Mouse (Mus musculus) embryonic facial prominence, embryonic 11.5 days (tissue): ENCODE measurements around the gene Zfyve27. TPM values are rescaled to one million over a fixed set of nuclear protein-coding genes. Genes with fewer than 3 reads are reported as not detected.
A peak's percentile ranks its signal among the peaks of the same experiment; 100 is the strongest.

Experiments used
- ATAC-seq: fragments of 200-750 bp; cut with Nextera tagmentation; replicated peaks from 2 replicates; pipeline ENCODE4 v1.8.0; 2017; ENCODE audit warnings: low read depth; ENCODE audit not compliant: insufficient number of reproducible peaks, low FRiP score, low TSS enrichment
- DNase-seq: peaks from one replicate; pipeline ENCODE4 v3.0.0-alpha.2; 2015; ENCODE audit warnings: low spot score
- H3K27ac ChIP-seq: fragments of 300-500 bp; sonication (generic); replicated peaks from 2 replicates; pipeline ENCODE4 v1.5.1; 2014; ENCODE audit warnings: mild to moderate bottlenecking, low read depth, low read length, control low read depth
- H3K27me3 ChIP-seq: fragments of 300-500 bp; sonication (generic); 2 replicates; pipeline ENCODE4 v1.6.1; 2014; ENCODE audit warnings: mild to moderate bottlenecking, low read length, moderate library complexity, mixed read lengths; ENCODE audit not compliant: control insufficient read depth, insufficient read depth
- H3K36me3 ChIP-seq: fragments of 300-500 bp; sonication (generic); replicated peaks from 2 replicates; pipeline ENCODE4 v1.6.1; 2014; ENCODE audit warnings: low read depth, mild to moderate bottlenecking, low read length, moderate library complexity, mixed read lengths; ENCODE audit not compliant: control insufficient read depth, insufficient read depth
- H3K4me1 ChIP-seq: fragments of 300-500 bp; sonication (generic); 2 replicates; pipeline ENCODE4 v1.6.1; 2014; ENCODE audit warnings: low read length, mixed read lengths; ENCODE audit not compliant: control insufficient read depth, insufficient read depth
- H3K4me2 ChIP-seq: fragments of 300-500 bp; sonication (generic); 2 replicates; pipeline ENCODE4 v1.6.1; 2014; ENCODE audit warnings: low read depth, mild to moderate bottlenecking, control low read depth, low read length, moderate library complexity
- H3K4me3 ChIP-seq: fragments of 300-500 bp; sonication (generic); 2 replicates; pipeline ENCODE4 v1.5.1; 2014; ENCODE audit warnings: low read depth, low read length, control low read depth
- H3K9ac ChIP-seq: fragments of 300-500 bp; sonication (generic); replicated peaks from 2 replicates; pipeline ENCODE4 v1.6.1; 2014; ENCODE audit warnings: mild to moderate bottlenecking, control low read depth, low read length
- H3K9me3 ChIP-seq: fragments of 300-500 bp; sonication (generic); replicated peaks from 2 replicates; pipeline ENCODE4 v1.6.1; 2016; ENCODE audit warnings: mild to moderate bottlenecking, low read length, inconsistent platforms, mixed read lengths; ENCODE audit not compliant: control insufficient read depth
- WGBS: fragments of 180-500 bp; shearing (Covaris S2); extraction: QIAGEN DNeasy Blood & Tissue Kit; methylation state at CpG from one replicate; pipeline ENCODE4 v1.1.7; 2014; 5-methylcytosine and 5-hydroxymethylcytosine counted together
- polyA plus RNA-seq: library from polyadenylated mRNA; unstranded; fragments of >200 nt; fragmentation: Nextera tagmentation; extraction: Ambion mirVana; gene quantifications from 2 replicates; pipeline ENCODE4 v1.2.1, GENCODE M21; 2014

The Zfyve27 gene
- polyA plus RNA-seq, 1 experiment from 2014 or later: 10.2 TPM

GRCm38 (mm10) chr19:42151990-42152389 is 11.8 kb upstream of the Zfyve27 start:
- no peak overlapping the region for H3K4me2 ChIP-seq
- H3K27ac ChIP-seq: no peak overlapping the region
- ATAC-seq: no peak
- WGBS: 4% methylated on average over 6 of the region's 6 CpGs
- H3K4me1 ChIP-seq: no peaks in the 10 kb centered on the region
- no peak overlapping the region for H3K4me3 ChIP-seq
- no peaks in the 10 kb centered on the region for H3K9me3 ChIP-seq
- H3K36me3 ChIP-seq: no peaks in the 10 kb centered on the region
- no peak overlapping the region for H3K9ac ChIP-seq
- H3K27me3 ChIP-seq: no peaks in the 10 kb centered on the region; the same call in 1 of the 2 replicates
- peak; percentile 89 for DNase-seq

- H3K9ac ChIP-seq: peak overlapping the region; percentile 13; the same call in 1 of the 2 replicates
- ATAC-seq: no peak
- no peaks in the 10 kb centered on the region for H3K36me3 ChIP-seq
- H3K4me1 ChIP-seq: peaks cover 4% of the 10 kb centered on the region; the same call in 1 of the 2 replicates
- H3K9me3 ChIP-seq: no peaks in the 10 kb centered on the region
- H3K4me2 ChIP-seq: no peak overlapping the region
- no peaks in the 10 kb centered on the region; the same call in 1 of the 2 replicates for H3K27me3 ChIP-seq
- no peak for DNase-seq
- 53% methylated on average over 12 of the region's 12 CpGs for WGBS
- H3K27ac ChIP-seq: no peak overlapping the region; the same call in 1 of the 2 replicates
- H3K4me3 ChIP-seq: no peak overlapping the region
These were observed 6.1 kb upstream of the Zfyve27 start for GRCm38 (mm10) chr19:42157493-42158237.

- Histone ChIP-seq H3K9me3 (no peaks in the 10 kb centered on the region), H3K9ac (peak overlapping the region; percentile 13; the same call in 1 of the 2 replicates), H3K4me1 (peaks cover 4% of the 10 kb centered on the region; the same call in 1 of the 2 replicates), H3K4me2 (no peak overlapping the region), H3K27me3 (no peaks in the 10 kb centered on the region), H3K27ac (no peak overlapping the region; the same call in 1 of the 2 replicates), H3K36me3 (no peaks in the 10 kb centered on the region), H3K4me3 (no peak overlapping the region)
- no peak for DNase-seq
- 45% methylated on average over 13 of the region's 13 CpGs for WGBS
- ATAC-seq: no peak
These were observed 5.3 kb upstream of the Zfyve27 start for GRCm38 (mm10) chr19:42158246-42159017.

- DNase-seq: no peak
- WGBS: 68% methylated on average over 7 of the region's 7 CpGs
These were observed 437 bp downstream of the Zfyve27 start for GRCm38 (mm10) chr19:42164188-42164587.

DNA sequence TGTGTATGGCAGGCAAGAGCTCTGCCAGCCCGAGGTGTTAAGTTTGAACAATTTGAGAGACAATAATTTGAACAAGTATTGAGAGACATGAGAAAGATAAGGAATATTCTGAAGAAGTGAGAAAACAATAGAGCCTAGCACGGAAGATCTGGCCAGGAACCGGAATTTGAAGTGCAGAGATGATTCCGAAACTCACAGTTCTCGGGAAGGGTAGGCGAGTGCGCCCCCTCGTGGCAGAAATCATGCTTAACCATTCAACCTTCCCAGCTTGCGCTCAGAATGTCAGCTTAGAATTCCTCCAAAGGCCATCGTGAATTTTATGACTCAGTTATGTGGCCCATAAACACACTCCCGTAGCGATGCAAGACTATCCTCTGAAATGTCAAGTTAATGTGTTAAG is 2.4 kb downstream of the Zfyve27 start:
- no peak overlapping the region for H3K4me3 ChIP-seq
- WGBS: 4% methylated on average over 12 of the region's 12 CpGs
- H3K4me2 ChIP-seq: peak overlapping the region; percentile 1; the same call in 1 of the 2 replicates
- H3K36me3 ChIP-seq: no peaks in the 10 kb centered on the region
- DNase-seq (peak; percentile 92), ATAC-seq (no peak)
- H3K4me1 ChIP-seq: no peaks in the 10 kb centered on the region
- H3K9me3 ChIP-seq: no peaks in the 10 kb centered on the region
- peak overlapping the region; percentile 51; the same call in 1 of the 2 replicates for H3K9ac ChIP-seq
- peaks cover 5% of the 10 kb centered on the region; the same call in 1 of the 2 replicates for H3K27me3 ChIP-seq
- H3K27ac ChIP-seq: no peak overlapping the region

More at GRCm38 (mm10) chr19:42164188-42164587, 437 bp downstream of the Zfyve27 start:
- no peak overlapping the region for H3K4me2 ChIP-seq
- no peak overlapping the region for H3K4me3 ChIP-seq
- no peak for ATAC-seq
- H3K9ac ChIP-seq: no peak overlapping the region
- peaks cover 5% of the 10 kb centered on the region; the same call in 1 of the 2 replicates for H3K27me3 ChIP-seq
- H3K27ac ChIP-seq: no peak overlapping the region
- H3K36me3 ChIP-seq: no peaks in the 10 kb centered on the region
- H3K4me1 ChIP-seq: no peaks in the 10 kb centered on the region
- H3K9me3 ChIP-seq: no peaks in the 10 kb centered on the region

GRCm38 (mm10) chr19:42166766-42167165 is 3.0 kb downstream of the Zfyve27 start:
- no peak overlapping the region for H3K9ac ChIP-seq
- ATAC-seq (no peak), DNase-seq (no peak)
- H3K9me3 ChIP-seq: no peaks in the 10 kb centered on the region
- no peaks in the 10 kb centered on the region; the same call in 1 of the 2 replicates for H3K4me1 ChIP-seq
- H3K4me3 ChIP-seq: no peak overlapping the region
- no peaks in the 10 kb centered on the region for H3K36me3 ChIP-seq
- H3K4me2 ChIP-seq: no peak overlapping the region
- H3K27me3 ChIP-seq: peaks cover 5% of the 10 kb centered on the region; the same call in 1 of the 2 replicates
- WGBS: 51% methylated on average over 3 of the region's 3 CpGs
- no peak overlapping the region for H3K27ac ChIP-seq

DNA sequence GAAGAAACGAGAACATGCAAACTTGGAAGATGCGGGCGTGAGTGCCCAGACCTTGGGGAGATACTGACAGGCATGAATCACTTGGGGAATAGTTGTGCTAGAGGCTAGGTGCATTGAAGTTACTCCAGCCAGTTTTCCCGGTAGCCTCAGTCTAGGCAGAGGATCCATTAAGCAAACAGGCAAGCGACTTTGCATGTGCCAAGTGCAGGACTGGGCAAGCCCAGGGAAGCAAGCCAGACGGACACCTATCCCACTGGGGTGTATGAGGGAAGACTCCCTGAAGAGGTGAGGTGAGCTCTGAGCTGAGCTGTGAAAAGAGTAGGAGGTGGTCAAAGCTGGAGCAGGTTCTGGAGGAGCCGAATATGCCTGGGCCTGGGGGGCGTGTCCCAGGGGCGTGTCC is 3.7 kb downstream of the Zfyve27 start:
- Histone ChIP-seq H3K4me3 (no peak overlapping the region), H3K27ac (no peak overlapping the region), H3K9ac (no peak overlapping the region), H3K4me2 (no peak overlapping the region), H3K4me1 (no peaks in the 10 kb centered on the region; the same call in 1 of the 2 replicates), H3K9me3 (no peaks in the 10 kb centered on the region), H3K27me3 (peaks cover 5% of the 10 kb centered on the region; the same call in 1 of the 2 replicates), H3K36me3 (no peaks in the 10 kb centered on the region)
- no peak for DNase-seq
- 62% methylated on average over 9 of the region's 9 CpGs for WGBS
- no peak for ATAC-seq
